Mouse (Mus musculus): Measurements from ENCODE around the gene Adgrg7. TPM values are rescaled to one million over a fixed set of nuclear protein-coding genes. Genes with fewer than 3 reads are reported as not detected.

Adgrg7 gene
- 0.40 and 0.58 TPM in 2 replicates for polyA plus RNA-seq (2012; rRNA removed)

GRCm38 (mm10) chr16:56795481-56796139 lies at the start of gene Adgrg7:
Adgrg7 (minus strand) TSS chr16:56795855.

GRCm38 (mm10) chr16:56717224-56718200 lies 78.1 kb downstream of the Adgrg7 start, which contains the start of gene Tfg:
Tfg (minus strand) TSS chr16:56717450.

Other genes with a start within 250 kb of the Adgrg7 start
- 95.1 and 185 TPM in 2 replicates for gene Tfg, start 78.4 kb downstream of the Adgrg7 start, polyA plus RNA-seq (2012; rRNA removed)
- gene Tmem45a, start 90.3 kb upstream of the Adgrg7 start, polyA plus RNA-seq (2012; rRNA removed), result 3.4 and 4.2 TPM in 2 replicates
- gene Lnp1, start 132.2 kb upstream of the Adgrg7 start, polyA plus RNA-seq (2012; rRNA removed), result not detected in 2 replicates